Comparison of ENCODE assay signal across 9 mouse cellular contexts in the genomic region with DNA sequence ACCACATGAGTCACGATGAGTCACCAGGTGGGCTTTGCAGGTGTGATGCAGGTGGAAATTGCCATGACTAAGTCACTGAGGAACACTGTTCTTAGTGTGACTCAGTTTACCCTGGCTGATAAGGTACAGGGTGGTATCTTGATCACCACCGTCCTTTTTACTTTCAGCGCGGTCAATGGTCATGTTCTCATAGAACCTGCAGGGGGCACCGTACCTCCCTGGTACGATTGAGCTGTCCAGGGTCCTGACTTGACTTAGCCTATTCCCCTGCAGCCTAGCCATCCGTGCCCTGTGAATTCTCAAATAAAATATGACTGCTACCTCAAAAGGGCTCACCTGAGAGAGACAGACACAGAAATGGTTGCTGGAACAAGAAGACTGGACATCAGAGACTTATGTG. TPM values are rescaled to one million over a fixed set of nuclear protein-coding genes. Genes with fewer than 3 reads are reported as not detected.
A peak's percentile ranks its signal among the peaks of the same experiment; 100 is the strongest.
DNase-seq lines count a peak whose midpoint lies in the region; ATAC-seq and TF ChIP-seq lines count a peak whose summit lies in the region.
"Had no signal": no experiment of that assay in that cellular context is flagged by ENCODE, and none has a peak within 500 bp of the region (broad histone marks: within the 10 kb centered on the region; RNA-seq: fewer than 3 reads in every experiment).

No protein-coding gene starts in this region.

- H3K4me3 ChIP-seq in forebrain, postnatal 0 days (ENCODE audit: low read depth, low read length), result no peak overlapping the region
- H3K4me3 ChIP-seq in forebrain, embryonic 12.5 days (replicated peaks), result no peak overlapping the region
- H3K4me3 ChIP-seq: limb, embryonic 13.5 days had no signal

- 14% methylated on average over 7 of the region's 7 CpGs for WGBS in forebrain, postnatal 0 days
- 12% methylated on average over 7 of the region's 7 CpGs for WGBS in forebrain, embryonic 12.5 days

- H3K4me1 ChIP-seq in forebrain, postnatal 0 days (ENCODE audit: insufficient read depth), result peaks cover 4% of the 10 kb centered on the region; the same call in 1 of the 2 replicates
- H3K4me1 ChIP-seq in forebrain, embryonic 12.5 days, result peaks cover 29% of the 10 kb centered on the region

- ATAC-seq in forebrain, postnatal 0 days, result no peak
- no peak for ATAC-seq in forebrain, embryonic 12.5 days (ENCODE audit: low FRiP score)
- ATAC-seq in megakaryocyte, adult 5-6 weeks (ENCODE audit: poor library complexity, severe bottlenecking), result no peak; the same call in 1 of the 2 replicates
- ATAC-seq in erythroid progenitor cell, adult 5-6 weeks (replicated peaks; ENCODE audit: low FRiP score, poor library complexity, severe bottlenecking), result no peak

- TF ChIP-seq CTCF in forebrain, postnatal 0 days (IDR thresholded peaks at IDR 0.05; ENCODE audit: low read depth), result peak; percentile 70

- H3K36me3 ChIP-seq in forebrain, postnatal 0 days (ENCODE audit: insufficient read depth), result no peaks in the 10 kb centered on the region
- H3K36me3 ChIP-seq in forebrain, embryonic 12.5 days (replicated peaks), result no peaks in the 10 kb centered on the region
- H3K36me3 ChIP-seq: limb, embryonic 13.5 days had no signal

- no peak overlapping the region for H3K27ac ChIP-seq in forebrain, postnatal 0 days (ENCODE audit: low read depth, low read length)
- H3K27ac ChIP-seq in forebrain, embryonic 12.5 days, result no peak overlapping the region
- H3K27ac ChIP-seq: limb, embryonic 13.5 days had no signal

- no peak overlapping the region for H3K9ac ChIP-seq in forebrain, postnatal 0 days
- no peak overlapping the region for H3K9ac ChIP-seq in forebrain, embryonic 12.5 days
- H3K9ac ChIP-seq: limb, embryonic 13.5 days had no signal

- H3K9me3 ChIP-seq in forebrain, postnatal 0 days (ENCODE audit: low read length), result no peaks in the 10 kb centered on the region
- no peaks in the 10 kb centered on the region for H3K9me3 ChIP-seq in forebrain, embryonic 12.5 days
- H3K9me3 ChIP-seq: limb, embryonic 13.5 days had no signal

- no peak for DNase-seq in forebrain, postnatal 0 days
- peak; percentile 58 for DNase-seq in urinary bladder, postnatal 14 days (ENCODE audit: low spot score)
- DNase-seq in urinary bladder, adult 18-20 months (ENCODE audit: low spot score in 2 of 2), result no peak
- DNase-seq in heart, postnatal 4 days, result peak; percentile 76
- peak; percentile 63 for DNase-seq in lung, postnatal 10 days

- no peak overlapping the region for H3K4me2 ChIP-seq in forebrain, postnatal 0 days (ENCODE audit: low read depth)
- H3K4me2 ChIP-seq in forebrain, embryonic 12.5 days, result no peak overlapping the region
- H3K4me2 ChIP-seq: limb, embryonic 13.5 days had no signal

- H3K27me3 ChIP-seq in forebrain, postnatal 0 days (ENCODE audit: insufficient read depth, low read length), result peaks cover 23% of the 10 kb centered on the region
- H3K27me3 ChIP-seq in forebrain, embryonic 12.5 days, result peaks cover 80% of the 10 kb centered on the region

RNA-seq across cellular contexts. Expression of gene C1qa, which starts 8.4 kb away (rescaled TPM):
- 47.7 and 53.1 TPM in 2 replicates for total RNA-seq in forebrain, postnatal 0 days (2014; rRNA removed)
- polyA plus RNA-seq in forebrain, postnatal 0 days (2015; fragmentation: Nextera tagmentation; extraction: Ambion mirVana), result 42.2 and 43.5 TPM in 2 replicates
- polyA plus RNA-seq in forebrain, embryonic 12.5 days (2016; fragmentation: Nextera tagmentation; extraction: Ambion mirVana), result 10.0 and 12.0 TPM in 2 replicates
- 10 to 100 TPM; 14.5 to 14.7 TPM for total RNA-seq in heart, postnatal 4 days (2021)
- 1.0 and 2.3 TPM in 2 replicates for total RNA-seq in megakaryocyte, adult 5-6 weeks (2015)
- total RNA-seq in megakaryocyte, adult 5-6 weeks (2017), result 0.29 and 1.0 TPM in 2 replicates
- total RNA-seq in erythroid progenitor cell, adult 5-6 weeks (2015; ENCODE audit: low replicate concordance), result 69.2 and 74.6 TPM in 2 replicates
- 35.7 and 58.5 TPM in 2 replicates for total RNA-seq in erythroid progenitor cell, adult 5-6 weeks (2017; ENCODE audit: low replicate concordance)

RNA-seq across cellular contexts. Expression of gene C1qc, which starts 14.2 kb away (rescaled TPM):
- total RNA-seq in forebrain, postnatal 0 days (2014; rRNA removed), result 61.9 and 64.6 TPM in 2 replicates
- 46.1 and 49.3 TPM in 2 replicates for polyA plus RNA-seq in forebrain, postnatal 0 days (2015; fragmentation: Nextera tagmentation; extraction: Ambion mirVana)
- 9.5 and 10.2 TPM in 2 replicates for polyA plus RNA-seq in forebrain, embryonic 12.5 days (2016; fragmentation: Nextera tagmentation; extraction: Ambion mirVana)
- 10 to 100 TPM; 11.5 to 13.8 TPM for total RNA-seq in heart, postnatal 4 days (2021)
- 0.98 and 1.4 TPM in 2 replicates for total RNA-seq in megakaryocyte, adult 5-6 weeks (2015)
- 0.53 and 0.62 TPM in 2 replicates for total RNA-seq in megakaryocyte, adult 5-6 weeks (2017)
- 66.2 and 68.5 TPM in 2 replicates for total RNA-seq in erythroid progenitor cell, adult 5-6 weeks (2015; ENCODE audit: low replicate concordance)
- 32.8 and 39.5 TPM in 2 replicates for total RNA-seq in erythroid progenitor cell, adult 5-6 weeks (2017; ENCODE audit: low replicate concordance)

RNA-seq across cellular contexts. Expression of gene C1qb, which starts 21.0 kb away (rescaled TPM):
- 53.9 and 57.1 TPM in 2 replicates for total RNA-seq in forebrain, postnatal 0 days (2014; rRNA removed)
- 67.4 and 78.2 TPM in 2 replicates for polyA plus RNA-seq in forebrain, postnatal 0 days (2015; fragmentation: Nextera tagmentation; extraction: Ambion mirVana)
- polyA plus RNA-seq in forebrain, embryonic 12.5 days (2016; fragmentation: Nextera tagmentation; extraction: Ambion mirVana), result 16.0 and 18.8 TPM in 2 replicates
- 10 to 100 TPM; 14.6 to 17.9 TPM for total RNA-seq in heart, postnatal 4 days (2021)
- 2.2 and 3.3 TPM in 2 replicates for total RNA-seq in megakaryocyte, adult 5-6 weeks (2015)
- total RNA-seq in megakaryocyte, adult 5-6 weeks (2017), result 1.9 and 2.2 TPM in 2 replicates
- 156 and 168 TPM in 2 replicates for total RNA-seq in erythroid progenitor cell, adult 5-6 weeks (2015; ENCODE audit: low replicate concordance)
- total RNA-seq in erythroid progenitor cell, adult 5-6 weeks (2017; ENCODE audit: low replicate concordance), result 46.1 and 49.5 TPM in 2 replicates

RNA-seq across cellular contexts. Expression of gene Epha8, which starts 49.6 kb away (rescaled TPM):
- total RNA-seq in forebrain, postnatal 0 days (2014; rRNA removed), result 20.5 and 23.9 TPM in 2 replicates
- polyA plus RNA-seq in forebrain, postnatal 0 days (2015; fragmentation: Nextera tagmentation; extraction: Ambion mirVana), result 6.6 and 9.5 TPM in 2 replicates
- 1.3 and 1.8 TPM in 2 replicates for polyA plus RNA-seq in forebrain, embryonic 12.5 days (2016; fragmentation: Nextera tagmentation; extraction: Ambion mirVana)
- not detected for total RNA-seq in heart, postnatal 4 days (2021)
- 0.09 TPM in 1 of 2 replicates, not detected in the other for total RNA-seq in megakaryocyte, adult 5-6 weeks (2015)
- total RNA-seq in megakaryocyte, adult 5-6 weeks (2017), result 0.16 TPM in 1 of 2 replicates, not detected in the other
- not detected in 2 replicates for total RNA-seq in erythroid progenitor cell, adult 5-6 weeks (2015; ENCODE audit: low replicate concordance)
- not detected in 2 replicates for total RNA-seq in erythroid progenitor cell, adult 5-6 weeks (2017; ENCODE audit: low replicate concordance)

Comparison
In these comparisons a context has a peak if more than half of its experiments do, and no peak if none do; other contexts are left out.
1. DNase-seq: peak in urinary bladder, postnatal 14 days (single experiment), heart, postnatal 4 days (single experiment) and lung, postnatal 10 days (single experiment); none in forebrain, postnatal 0 days (single experiment) and urinary bladder, adult 18-20 months (0 of 2).
2. RNA of gene C1qa, which starts 8.4 kb away (total RNA-seq): 35.7 to 74.6 TPM in erythroid progenitor cell, adult 5-6 weeks, 47.7 to 53.1 TPM in forebrain, postnatal 0 days and 14.5 to 14.7 TPM in heart, postnatal 4 days; 0.29 to 2.3 TPM in megakaryocyte, adult 5-6 weeks; every median in the first group is over 4 times any median in the second.
3. RNA of gene C1qc, which starts 14.2 kb away (total RNA-seq): 32.8 to 68.5 TPM in erythroid progenitor cell, adult 5-6 weeks, 61.9 to 64.6 TPM in forebrain, postnatal 0 days and 11.5 to 13.8 TPM in heart, postnatal 4 days; 0.53 to 1.4 TPM in megakaryocyte, adult 5-6 weeks; every median in the first group is over 4 times any median in the second.